ENCODE assay signal across 22 mouse cellular contexts in genomic region chr5:134246146-134246545, GRCm38 (mm10). TPM values are rescaled to one million over a fixed set of nuclear protein-coding genes. Genes with fewer than 3 reads are reported as not detected.
A peak's percentile ranks its signal among the peaks of the same experiment; 100 is the strongest.
DNase-seq lines count a peak whose midpoint lies in the region; ATAC-seq and TF ChIP-seq lines count a peak whose summit lies in the region.
"Had no signal": no experiment of that assay in that cellular context is flagged by ENCODE, and none has a peak within 500 bp of the region (broad histone marks: within the 10 kb centered on the region; RNA-seq: fewer than 3 reads in every experiment).

No protein-coding gene starts in this region.

- H3K27ac ChIP-seq in liver, postnatal 0 days (ENCODE audit: low read depth), result no peak overlapping the region
- H3K27ac ChIP-seq: forebrain, embryonic 12.5 days; heart, embryonic 15.5 days; kidney, postnatal 0 days; neural tube, embryonic 13.5 days had no signal

- no peak overlapping the region for H3K4me2 ChIP-seq in liver, postnatal 0 days (ENCODE audit: low read depth, low read length)
- H3K4me2 ChIP-seq: forebrain, embryonic 12.5 days; heart, embryonic 15.5 days; lung, embryonic 14.5 days; neural tube, embryonic 13.5 days had no signal

- 81% methylated on average over 5 of the region's 5 CpGs for WGBS in liver, postnatal 0 days (ENCODE audit: insufficient replicate concordance)

- H3K36me3 ChIP-seq in liver, postnatal 0 days (replicated peaks; ENCODE audit: insufficient read depth, low read length), result peaks cover 91% of the 10 kb centered on the region

- TF ChIP-seq EP300 in liver, postnatal 0 days (IDR thresholded peaks at IDR 0.05; ENCODE audit: low read depth), result no peak

- H3K9ac ChIP-seq in liver, postnatal 0 days (replicated peaks), result no peak overlapping the region
- H3K9ac ChIP-seq: forebrain, embryonic 12.5 days; heart, embryonic 15.5 days; lung, embryonic 14.5 days; neural tube, embryonic 13.5 days had no signal

- no peaks in the 10 kb centered on the region for H3K9me3 ChIP-seq in liver, postnatal 0 days (ENCODE audit: low read length)
- H3K9me3 ChIP-seq: forebrain, embryonic 12.5 days; heart, embryonic 15.5 days; megakaryocyte, embryonic 14.5 days; neural tube, embryonic 13.5 days had no signal

- no peak for TF ChIP-seq CTCF in liver, postnatal 0 days (IDR thresholded peaks at IDR 0.05; ENCODE audit: low read depth)

- no peaks in the 10 kb centered on the region for H3K4me1 ChIP-seq in liver, postnatal 0 days (ENCODE audit: insufficient read depth)
- H3K4me1 ChIP-seq: forebrain, embryonic 12.5 days; heart, embryonic 15.5 days; neural tube, embryonic 13.5 days had no signal

- ATAC-seq in liver, postnatal 0 days, result no peak
- ATAC-seq in frontal cortex, adult (ENCODE audit: low TSS enrichment), result no peak
- ATAC-seq: hindbrain, embryonic 16.5 days; intestine, postnatal 0 days had no signal

- DNase-seq in adrenal gland, adult 2 months, result peak; percentile 65
- no peak for DNase-seq in adrenal gland, adult 8-10 months
- DNase-seq in 3T3-L1 (ENCODE audit: low read depth, low spot score), result peak; percentile 58
- DNase-seq in adrenal gland, postnatal 25 days, result peak; percentile 67
- peak; percentile 80 for DNase-seq in lung, postnatal 25 days (ENCODE audit: low spot score)
- DNase-seq in kidney, postnatal 25 days, result no peak
- DNase-seq in liver, postnatal 0 days, result no peak
- DNase-seq: cerebellum, adult 8-10 months; gastrocnemius, postnatal 10 days; liver; lung, embryonic 14.5 days; midbrain, embryonic 14.5 days; right cerebral cortex, adult 18-20 months; thymus, adult 18-20 months had no signal

- H3K27me3 ChIP-seq in liver, postnatal 0 days (ENCODE audit: insufficient read depth, low read length), result no peaks in the 10 kb centered on the region
- H3K27me3 ChIP-seq: forebrain, embryonic 12.5 days; heart, embryonic 15.5 days; megakaryocyte, embryonic 14.5 days; neural tube, embryonic 13.5 days had no signal

- H3K4me3 ChIP-seq in liver, postnatal 0 days (ENCODE audit: low read depth, low read length), result no peak overlapping the region
- H3K4me3 ChIP-seq: forebrain, embryonic 12.5 days; heart, embryonic 15.5 days; megakaryocyte, embryonic 14.5 days; neural tube, embryonic 13.5 days had no signal

RNA-seq across cellular contexts. Expression of gene Ncf1, which starts 16.7 kb away (rescaled TPM):
- total RNA-seq in adrenal gland, adult 2 months (2021), result 1 to 10 TPM; 8.9 to 9.2 TPM
- 15.7 and 16.9 TPM in 2 replicates for polyA plus RNA-seq in adrenal gland, adult 2 months (2012; rRNA removed)
- 10 to 100 TPM in 1 of 4 experiments, 1 to 10 TPM in 3; 6.7 to 10.7 (median 8.3) TPM for total RNA-seq in adrenal gland, adult 8-10 months (2022)
- 3.9 TPM in 2 replicates for total RNA-seq in adrenal gland, postnatal 25 days (2021)
- polyA plus RNA-seq in liver, postnatal 0 days (2015; fragmentation: Nextera tagmentation; extraction: Ambion mirVana), result 24.4 and 26.0 TPM in 2 replicates

Comparison
In these comparisons a context has a peak if more than half of its experiments do, and no peak if none do; other contexts are left out.
1. DNase-seq: peak in adrenal gland, adult 2 months (single experiment), 3T3-L1 (single experiment), adrenal gland, postnatal 25 days (single experiment) and lung, postnatal 25 days (single experiment); none in adrenal gland, adult 8-10 months (single experiment), kidney, postnatal 25 days (0 of 2) and liver, postnatal 0 days (single experiment).